Mouse (Mus musculus) embryonic facial prominence, embryonic 13.5 days (tissue): ENCODE measurements around the gene Clrn3. TPM values are rescaled to one million over a fixed set of nuclear protein-coding genes. Genes with fewer than 3 reads are reported as not detected.

ENCODE experiments used
- ATAC-seq: fragments of 200-750 bp; cut with Nextera tagmentation; 2 replicates; pipeline ENCODE4 v1.8.0; 2017; ENCODE audit warnings: low read depth; ENCODE audit not compliant: insufficient number of reproducible peaks, insufficient read depth, low FRiP score, low TSS enrichment
- H3K27ac ChIP-seq: fragments of 300-500 bp; sonication (generic); 2 replicates; pipeline ENCODE4 v1.5.1; 2015; ENCODE audit warnings: moderate library complexity, mild to moderate bottlenecking, inconsistent platforms
- H3K27me3 ChIP-seq: fragments of 300-500 bp; sonication (generic); 2 replicates; pipeline ENCODE4 v1.6.1; 2015; ENCODE audit warnings: mild to moderate bottlenecking, inconsistent platforms
- H3K36me3 ChIP-seq: fragments of 300-500 bp; sonication (generic); 2 replicates; pipeline ENCODE4 v1.6.1; 2015; ENCODE audit warnings: mild to moderate bottlenecking, inconsistent platforms
- H3K4me1 ChIP-seq: fragments of 300-500 bp; sonication (generic); 2 replicates; pipeline ENCODE4 v1.6.1; 2015; ENCODE audit warnings: inconsistent platforms
- H3K4me2 ChIP-seq: fragments of 300-500 bp; sonication (generic); 2 replicates; pipeline ENCODE4 v1.6.1; 2015; ENCODE audit warnings: moderate library complexity, mild to moderate bottlenecking, inconsistent platforms
- H3K4me3 ChIP-seq: fragments of 300-500 bp; sonication (generic); 2 replicates; pipeline ENCODE4 v1.5.1; 2015; ENCODE audit warnings: mild to moderate bottlenecking, inconsistent platforms
- H3K9ac ChIP-seq: fragments of 300-500 bp; sonication (generic); 2 replicates; pipeline ENCODE4 v1.6.1; 2015; ENCODE audit warnings: mild to moderate bottlenecking, inconsistent platforms
- H3K9me3 ChIP-seq: fragments of 300-500 bp; sonication (generic); 2 replicates; pipeline ENCODE4 v1.6.1; 2016; ENCODE audit warnings: inconsistent platforms
- WGBS: fragments of 180-500 bp; shearing (Covaris S2); methylation state at CpG from one replicate; pipeline ENCODE4 v1.1.7; 2015; ENCODE audit warnings: mixed read lengths; 5-methylcytosine and 5-hydroxymethylcytosine counted together
- polyA plus RNA-seq: library from polyadenylated mRNA; unstranded; fragments of >200 nt; fragmentation: Nextera tagmentation; extraction: Ambion mirVana; gene quantifications from 2 replicates; pipeline ENCODE4 v1.2.1, GENCODE M21; 2015

Gene Clrn3
- polyA plus RNA-seq, 1 experiment from 2014 or later, result not detected

- H3K4me1 ChIP-seq, result peaks cover 4% of the 10 kb centered on the region; the same call in 1 of the 2 replicates
- 85% methylated on average over 3 of the region's 3 CpGs for WGBS
- no peak for ATAC-seq
Observed at GRCm38 (mm10) chr7:135535908-135536307, 7.5 kb upstream of the Clrn3 start.

GRCm38 (mm10) chr7:135534548-135535189, 6.2 kb upstream of the Clrn3 start:
- no peak for ATAC-seq
- no peak overlapping the region for H3K9ac ChIP-seq
- H3K27me3 ChIP-seq, result peaks cover 17% of the 10 kb centered on the region
- H3K27ac ChIP-seq, result no peak overlapping the region
- peaks cover 4% of the 10 kb centered on the region; the same call in 1 of the 2 replicates for H3K4me1 ChIP-seq
- no peak overlapping the region for H3K4me3 ChIP-seq
- 59% methylated on average over 2 of the region's 2 CpGs for WGBS
- no peaks in the 10 kb centered on the region for H3K9me3 ChIP-seq
- H3K4me2 ChIP-seq, result no peak overlapping the region
- H3K36me3 ChIP-seq, result no peaks in the 10 kb centered on the region

More at GRCm38 (mm10) chr7:135535908-135536307, 7.5 kb upstream of the Clrn3 start:
- Histone ChIP-seq H3K36me3 (no peaks in the 10 kb centered on the region), H3K9me3 (no peaks in the 10 kb centered on the region), H3K27ac (no peak overlapping the region), H3K4me2 (no peak overlapping the region), H3K4me3 (no peak overlapping the region), H3K9ac (no peak overlapping the region), H3K27me3 (peaks cover 22% of the 10 kb centered on the region)

- Histone ChIP-seq H3K4me1 (peaks cover 3% of the 10 kb centered on the region; the same call in 1 of the 2 replicates), H3K4me3 (no peak overlapping the region)
- ATAC-seq, result no peak
Observed at GRCm38 (mm10) chr7:135529068-135529467, 614 bp upstream of the Clrn3 start.

GRCm38 (mm10) chr7:135527169-135527568, 1.3 kb downstream of the Clrn3 start:
- H3K27ac ChIP-seq, result no peak overlapping the region
- H3K4me3 ChIP-seq, result no peak overlapping the region
- 50% methylated on average over 3 of the region's 3 CpGs for WGBS
- H3K9me3 ChIP-seq, result no peaks in the 10 kb centered on the region
- no peaks in the 10 kb centered on the region for H3K27me3 ChIP-seq
- no peak for ATAC-seq
- H3K4me2 ChIP-seq, result no peak overlapping the region
- no peak overlapping the region for H3K9ac ChIP-seq
- H3K4me1 ChIP-seq, result peaks cover 6% of the 10 kb centered on the region; the same call in 1 of the 2 replicates
- H3K36me3 ChIP-seq, result no peaks in the 10 kb centered on the region

More at GRCm38 (mm10) chr7:135529068-135529467, 614 bp upstream of the Clrn3 start:
- 91% methylated on average over 2 of the region's 2 CpGs for WGBS
- Histone ChIP-seq H3K27me3 (no peaks in the 10 kb centered on the region), H3K36me3 (no peaks in the 10 kb centered on the region), H3K9me3 (no peaks in the 10 kb centered on the region), H3K4me2 (no peak overlapping the region), H3K9ac (no peak overlapping the region), H3K27ac (no peak overlapping the region)

- Histone ChIP-seq H3K9me3 (no peaks in the 10 kb centered on the region), H3K9ac (no peak overlapping the region), H3K4me2 (no peak overlapping the region), H3K4me3 (no peak overlapping the region), H3K4me1 (peaks cover 6% of the 10 kb centered on the region; the same call in 1 of the 2 replicates), H3K36me3 (no peaks in the 10 kb centered on the region), H3K27ac (no peak overlapping the region), H3K27me3 (no peaks in the 10 kb centered on the region)
- 81% methylated on average over 3 of the region's 3 CpGs for WGBS
- ATAC-seq, result no peak
Observed at GRCm38 (mm10) chr7:135526574-135527152, 1.8 kb downstream of the Clrn3 start.

GRCm38 (mm10) chr7:135524424-135524967, 4.0 kb downstream of the Clrn3 start:
- WGBS, result 79% methylated on average over 6 of the region's 6 CpGs
- H3K4me2 ChIP-seq, result no peak overlapping the region
- no peak overlapping the region for H3K27ac ChIP-seq
- no peak for ATAC-seq
- H3K9ac ChIP-seq, result no peak overlapping the region
- H3K36me3 ChIP-seq, result no peaks in the 10 kb centered on the region
- no peak overlapping the region for H3K4me3 ChIP-seq
- H3K27me3 ChIP-seq, result no peaks in the 10 kb centered on the region
- no peaks in the 10 kb centered on the region for H3K9me3 ChIP-seq
- peaks cover 6% of the 10 kb centered on the region; the same call in 1 of the 2 replicates for H3K4me1 ChIP-seq

- H3K27me3 ChIP-seq, result no peaks in the 10 kb centered on the region
- peaks cover 6% of the 10 kb centered on the region; the same call in 1 of the 2 replicates for H3K4me1 ChIP-seq
- H3K4me3 ChIP-seq, result no peak overlapping the region
- ATAC-seq, result no peak
- H3K4me2 ChIP-seq, result no peak overlapping the region
- no peak overlapping the region for H3K27ac ChIP-seq
- WGBS, result 43% methylated on average over 4 of the region's 4 CpGs
- no peaks in the 10 kb centered on the region for H3K36me3 ChIP-seq
- H3K9me3 ChIP-seq, result no peaks in the 10 kb centered on the region
- H3K9ac ChIP-seq, result no peak overlapping the region
Observed at GRCm38 (mm10) chr7:135523981-135524380, 4.5 kb downstream of the Clrn3 start.

GRCm38 (mm10) chr7:135521755-135522512, 6.5 kb downstream of the Clrn3 start:
- no peak overlapping the region for H3K27ac ChIP-seq
- H3K27me3 ChIP-seq, result no peaks in the 10 kb centered on the region
- WGBS, result 69% methylated on average over 15 of the region's 15 CpGs
- H3K9ac ChIP-seq, result no peak overlapping the region
- no peak overlapping the region for H3K4me3 ChIP-seq
- peaks cover 12% of the 10 kb centered on the region; the same call in 1 of the 2 replicates for H3K4me1 ChIP-seq
- H3K36me3 ChIP-seq, result no peaks in the 10 kb centered on the region
- ATAC-seq, result no peak
- no peaks in the 10 kb centered on the region for H3K9me3 ChIP-seq
- H3K4me2 ChIP-seq, result no peak overlapping the region

GRCm38 (mm10) chr7:135520241-135520640, 8.2 kb downstream of the Clrn3 start:
- peaks cover 12% of the 10 kb centered on the region; the same call in 1 of the 2 replicates for H3K4me1 ChIP-seq

GRCm38 (mm10) chr7:135517191-135517590, 11.3 kb downstream of the Clrn3 start:
- 30% methylated on average over 4 of the region's 4 CpGs for WGBS
- ATAC-seq, result no peak
- Histone ChIP-seq H3K27ac (no peak overlapping the region), H3K9me3 (no peaks in the 10 kb centered on the region), H3K36me3 (no peaks in the 10 kb centered on the region), H3K4me3 (no peak overlapping the region), H3K4me2 (no peak overlapping the region), H3K4me1 (peaks cover 6% of the 10 kb centered on the region; the same call in 1 of the 2 replicates), H3K27me3 (no peaks in the 10 kb centered on the region), H3K9ac (no peak overlapping the region)

More at GRCm38 (mm10) chr7:135520241-135520640, 8.2 kb downstream of the Clrn3 start:
- no peak for ATAC-seq
- H3K36me3 ChIP-seq, result no peaks in the 10 kb centered on the region
- WGBS, result 69% methylated on average over 5 of the region's 5 CpGs
- H3K9ac ChIP-seq, result no peak overlapping the region
- no peaks in the 10 kb centered on the region for H3K9me3 ChIP-seq
- no peak overlapping the region for H3K4me2 ChIP-seq
- H3K4me3 ChIP-seq, result no peak overlapping the region
- no peaks in the 10 kb centered on the region for H3K27me3 ChIP-seq
- H3K27ac ChIP-seq, result no peak overlapping the region

- WGBS, result 76% methylated on average over 3 of the region's 3 CpGs
- no peaks in the 10 kb centered on the region for H3K27me3 ChIP-seq
- H3K4me2 ChIP-seq, result no peak overlapping the region
- H3K4me3 ChIP-seq, result no peak overlapping the region
- no peaks in the 10 kb centered on the region for H3K4me1 ChIP-seq
- no peak overlapping the region for H3K9ac ChIP-seq
- H3K27ac ChIP-seq, result no peak overlapping the region
- H3K36me3 ChIP-seq, result no peaks in the 10 kb centered on the region
- H3K9me3 ChIP-seq, result no peaks in the 10 kb centered on the region
- no peak for ATAC-seq
Observed at GRCm38 (mm10) chr7:135511723-135512122, 16.7 kb downstream of the Clrn3 start.
